Mouse (Mus musculus) T-cell, adult 2 months (primary cell): ENCODE results near the gene Cd247.

ENCODE experiments used
- DNase-seq: peaks from one replicate; pipeline ENCODE4 v3.0.0; 2022; ENCODE audit warnings: low spot score

The Cd247 gene

GRCm38 (mm10) chr1:165853131-165853721, 64.7 kb downstream of the Cd247 start:
- DNase-seq: no peak

GRCm38 (mm10) chr1:165853729-165854420, 65.4 kb downstream of the Cd247 start:
- peak; percentile 76 for DNase-seq

- no peak for DNase-seq
Observed at GRCm38 (mm10) chr1:165855759-165856545, 67.5 kb downstream of the Cd247 start.

DNA sequence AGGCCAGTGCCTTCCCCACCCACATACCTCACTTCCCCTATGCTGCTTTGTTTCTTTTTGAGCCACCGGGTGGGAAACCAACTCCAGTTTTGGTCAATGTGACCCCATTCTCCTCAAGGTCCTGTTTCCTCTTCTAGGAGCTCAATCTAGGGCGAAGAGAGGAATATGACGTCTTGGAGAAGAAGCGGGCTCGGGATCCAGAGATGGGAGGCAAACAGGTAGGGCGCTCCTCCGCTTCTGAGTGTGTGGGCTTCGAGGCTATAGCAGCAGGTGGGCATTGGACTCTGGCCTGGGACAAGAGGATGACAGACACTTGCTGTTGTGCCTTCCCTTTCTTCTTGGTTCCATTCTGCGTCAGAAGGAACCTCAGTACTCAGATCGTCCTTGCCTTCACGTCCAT, 68.8 kb downstream of the Cd247 start:
- DNase-seq: no peak

DNA sequence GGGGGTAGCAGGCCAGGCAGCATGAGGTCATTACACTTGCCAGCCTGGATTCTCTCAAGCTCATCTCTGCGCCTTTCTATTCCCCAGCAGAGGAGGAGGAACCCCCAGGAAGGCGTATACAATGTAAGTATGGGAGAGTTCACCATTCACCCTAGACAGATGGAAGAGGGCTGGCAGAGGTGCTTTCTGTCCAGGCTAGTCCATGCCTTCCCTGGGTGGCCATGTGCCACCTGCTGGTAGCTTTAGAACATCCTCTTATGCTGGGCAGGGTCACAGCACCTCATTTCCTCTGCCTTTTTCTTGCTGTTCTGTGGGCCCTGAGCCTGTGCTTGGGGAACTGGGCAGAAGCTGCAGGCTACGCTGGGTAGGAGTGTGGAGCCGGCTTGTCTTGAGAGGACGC, 69.9 kb downstream of the Cd247 start:
- DNase-seq: peak; percentile 47

- DNase-seq: no peak
Observed at GRCm38 (mm10) chr1:165860373-165861234, 72.1 kb downstream of the Cd247 start.

DNA sequence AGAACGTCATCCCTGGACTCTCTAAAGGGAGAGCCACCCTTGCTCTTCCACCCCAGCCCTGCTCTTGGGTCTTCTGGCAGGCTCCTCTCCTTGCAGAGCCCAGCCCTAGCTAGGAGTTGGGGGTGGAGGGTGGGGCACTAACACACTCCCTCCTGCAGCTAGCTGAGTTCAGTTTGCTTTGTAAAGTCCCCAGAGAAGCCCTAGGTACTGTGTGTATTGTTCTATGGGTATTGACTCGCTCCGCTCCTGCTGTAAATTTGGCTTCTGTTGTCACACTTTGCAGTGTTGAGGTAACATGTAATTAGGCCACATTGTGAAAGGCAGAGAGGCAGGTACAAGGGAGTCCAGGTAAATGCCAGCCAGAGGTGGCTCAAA, 72.7 kb downstream of the Cd247 start:
- DNase-seq: no peak

DNA sequence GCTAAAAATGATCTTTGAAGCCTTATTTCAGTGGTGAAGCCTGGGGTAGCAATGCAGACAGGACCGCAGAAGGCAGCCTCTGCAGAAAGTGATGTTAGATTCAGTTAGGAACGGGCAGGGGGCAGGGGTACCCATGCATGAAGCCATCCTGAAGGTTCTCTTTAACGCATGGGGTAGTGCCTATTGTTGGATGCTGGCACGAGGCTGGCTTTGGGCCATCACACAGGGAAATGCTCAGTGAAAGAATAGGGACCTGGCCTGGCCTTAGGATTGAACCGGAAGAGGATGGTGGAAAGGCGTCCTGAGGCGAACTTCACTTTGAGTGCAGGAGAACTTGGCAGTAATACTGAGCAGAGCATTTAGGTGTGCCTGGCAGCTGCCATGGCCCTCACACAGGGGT, 73.6 kb downstream of the Cd247 start:
- no peak for DNase-seq

DNA sequence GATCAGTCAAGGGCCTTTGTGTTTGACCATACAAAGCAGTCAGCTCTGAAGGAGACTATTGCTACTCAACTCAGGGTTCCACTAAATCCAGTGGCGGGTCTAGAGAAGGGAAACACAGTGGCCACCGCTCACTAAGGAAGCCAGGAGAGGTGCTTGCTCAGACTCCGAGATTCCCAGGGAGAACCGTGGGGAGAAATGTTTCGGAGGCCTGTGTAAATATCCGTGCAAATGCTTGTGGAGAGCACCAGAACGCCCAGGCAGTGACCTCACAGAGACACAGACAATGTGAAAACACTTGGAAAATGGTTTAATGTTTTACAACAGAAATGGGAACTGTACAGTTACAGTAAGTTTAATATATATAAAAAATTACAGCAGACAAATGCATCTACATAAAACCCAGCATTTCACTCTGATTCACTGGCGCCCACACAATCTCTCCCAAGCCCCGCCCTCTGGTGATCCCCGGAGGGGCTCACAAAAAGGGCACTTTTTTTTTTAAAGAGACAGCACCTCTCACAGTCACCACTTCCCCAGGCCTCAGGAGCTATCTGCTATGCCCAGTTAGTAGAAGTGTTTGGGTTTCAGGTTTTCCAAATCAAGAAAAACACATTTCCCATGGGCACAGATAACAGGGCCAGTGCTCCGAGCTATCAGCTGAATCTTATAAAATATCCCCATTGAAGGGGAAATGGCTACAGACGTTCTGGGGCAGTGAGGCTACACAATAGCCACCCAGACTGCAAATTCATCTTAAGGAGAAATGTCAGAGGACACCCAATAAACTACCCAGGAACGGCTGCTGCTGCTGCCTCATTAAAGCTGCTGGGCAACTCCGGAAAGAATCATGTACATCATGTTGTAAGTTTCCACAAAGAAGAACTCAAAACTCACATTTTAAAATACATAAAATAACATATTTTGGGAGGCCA, 76.6 kb downstream of the Cd247 start:
- DNase-seq: no peak

- no peak for DNase-seq
Observed at GRCm38 (mm10) chr1:165866630-165867280, 78.3 kb downstream of the Cd247 start.

DNA sequence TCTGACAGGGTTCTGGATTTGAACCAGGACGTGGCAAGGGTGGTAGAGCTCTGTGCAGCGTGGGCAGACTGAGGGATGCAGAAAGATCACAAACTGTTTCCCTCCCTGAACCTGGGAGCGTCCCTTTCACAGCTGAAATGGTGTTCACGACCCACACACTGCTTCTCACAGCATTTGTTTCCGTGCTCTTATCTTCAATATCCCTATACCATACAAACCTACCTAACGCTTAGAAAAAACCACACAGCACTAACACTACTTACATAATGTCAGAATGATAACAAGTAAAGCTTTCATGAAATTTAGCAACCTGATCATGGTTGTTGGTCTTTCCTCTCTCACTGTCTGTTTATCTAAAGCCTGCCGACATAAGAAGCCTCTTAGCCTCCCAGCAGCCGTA, 80.2 kb downstream of the Cd247 start:
- DNase-seq: no peak

- no peak for DNase-seq
Observed at GRCm38 (mm10) chr1:165874645-165875044, 86.2 kb downstream of the Cd247 start.

- no peak for DNase-seq
Observed at GRCm38 (mm10) chr1:165875520-165876284, 87.2 kb downstream of the Cd247 start.

DNA sequence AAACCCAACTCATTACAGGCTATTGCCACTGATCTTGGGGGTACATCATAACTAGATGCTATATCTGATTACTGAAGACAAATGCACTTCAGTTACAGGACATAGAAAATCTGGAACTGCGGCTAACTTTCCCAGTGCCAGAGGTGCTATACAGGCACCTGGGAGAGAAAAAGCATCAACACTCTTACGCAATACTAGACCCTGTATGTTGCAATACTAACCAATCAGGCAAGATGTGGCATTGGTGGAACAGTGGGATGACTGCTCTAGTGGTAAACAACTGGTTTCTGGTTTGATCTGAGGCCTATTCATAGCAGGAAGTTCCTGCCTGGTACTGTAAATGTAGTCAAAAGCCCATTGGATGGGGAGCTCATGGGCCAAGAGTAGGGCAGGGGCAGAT, 90.3 kb downstream of the Cd247 start:
- DNase-seq: no peak

DNA sequence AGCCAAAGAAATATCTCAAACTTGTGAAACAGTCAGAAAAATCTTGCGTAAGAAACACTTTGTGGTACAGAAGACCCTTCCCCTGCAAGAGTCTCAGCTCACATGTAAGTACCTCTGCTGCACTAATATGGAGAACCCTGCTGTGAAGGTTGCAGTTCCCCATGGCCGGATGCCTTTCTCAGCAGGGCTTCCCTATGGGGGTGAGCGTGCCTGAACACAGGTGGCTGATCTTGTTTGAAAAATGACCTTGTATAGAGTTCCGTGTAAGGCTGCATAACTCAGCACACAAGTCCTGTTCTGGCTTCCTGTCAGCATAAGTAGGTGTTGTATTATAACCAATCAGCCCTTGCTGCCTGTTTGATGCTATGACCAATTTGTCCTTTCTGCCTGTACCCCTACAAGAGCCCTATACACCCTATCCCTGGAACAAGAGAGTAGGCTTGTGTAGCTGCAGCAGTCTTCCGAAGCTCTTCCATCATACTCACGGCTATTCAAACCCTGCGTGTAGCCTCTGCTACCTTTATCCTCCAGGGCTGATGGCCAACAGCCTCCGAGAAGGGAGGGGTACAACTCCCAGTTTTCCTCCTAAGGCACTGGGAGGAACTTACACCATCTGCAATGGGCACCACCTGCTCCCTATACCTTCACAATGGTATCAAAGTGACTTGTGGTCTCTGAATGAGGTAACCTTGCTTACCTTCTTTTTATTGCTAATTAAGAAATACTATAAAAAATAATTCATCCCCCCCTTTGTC, 93.8 kb downstream of the Cd247 start:
- DNase-seq: no peak

- peak; percentile 22 for DNase-seq
Observed at GRCm38 (mm10) chr1:165891686-165892085, 103.2 kb downstream of the Cd247 start.

- no peak for DNase-seq
Observed at GRCm38 (mm10) chr1:165903596-165903995, 115.1 kb downstream of the Cd247 start.

GRCm38 (mm10) chr1:165908153-165908552, 119.7 kb downstream of the Cd247 start:
- no peak for DNase-seq

DNA sequence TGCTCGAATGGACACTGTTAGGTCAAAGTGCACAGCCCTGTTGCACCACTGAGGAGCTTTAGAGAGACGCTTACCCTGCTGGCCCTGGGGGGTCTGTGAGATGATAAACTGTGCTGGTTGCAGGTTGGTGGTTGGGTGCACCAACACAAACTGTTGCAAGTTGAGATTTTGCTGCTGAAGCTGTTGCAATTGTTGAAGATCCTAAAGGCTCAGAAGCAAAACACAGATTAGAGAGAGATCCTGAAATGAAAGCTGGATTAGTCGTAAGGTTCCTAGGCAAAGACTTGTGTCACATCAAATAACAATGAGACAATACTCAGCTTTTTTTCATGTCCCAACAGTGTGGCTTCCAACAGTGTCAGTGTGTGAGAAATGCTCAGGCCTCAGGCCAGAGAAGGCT, 120.3 kb downstream of the Cd247 start:
- no peak for DNase-seq
